Mouse (Mus musculus) layer of hippocampus, adult 8-10 months (tissue): ENCODE measurements around the gene Ryr2. TPM values are rescaled to one million over a fixed set of nuclear protein-coding genes. Genes with fewer than 3 reads are reported as not detected.

ENCODE experiments used
- DNase-seq, 2 experiments: peaks; one replicate each; pipeline ENCODE4 v3.0.0; 2022; ENCODE audit warnings: low spot score in 2 of 2
- total RNA-seq, 4 experiments: library from RNA; stranded (reverse); gene quantifications; 2 replicates each; pipeline ENCODE4 v1.2.4; 2022

Ryr2 gene
- total RNA-seq, 4 experiments from 2014 or later: 185 to 255 (median 214) TPM

GRCm38 (mm10) chr13:12037241-12037640, 69.5 kb downstream of the Ryr2 start:
- DNase-seq: no peak

DNA sequence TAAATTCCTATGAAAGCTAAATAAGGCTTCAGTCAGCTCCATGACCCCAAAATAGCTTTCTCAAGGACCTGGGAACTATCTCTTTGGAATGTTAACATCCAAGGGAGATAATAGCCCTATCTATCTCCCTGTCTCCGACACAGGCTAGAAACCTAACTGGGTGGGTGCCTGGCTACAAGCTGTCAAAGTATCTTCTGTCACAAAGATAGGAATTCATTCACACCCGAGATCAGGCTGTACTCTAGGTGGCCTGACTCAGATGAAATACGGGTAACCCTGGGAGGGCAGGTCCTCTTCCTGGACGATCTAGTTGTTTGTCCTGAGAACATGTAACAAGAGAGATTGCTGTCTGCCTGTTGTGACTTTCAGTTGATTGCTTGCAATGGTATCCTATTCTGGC, 69.9 kb downstream of the Ryr2 start:
- DNase-seq: no peak

GRCm38 (mm10) chr13:12033914-12034313, 72.8 kb downstream of the Ryr2 start:
- DNase-seq: no peak

- no peak for DNase-seq
These were observed 73.5 kb downstream of the Ryr2 start for GRCm38 (mm10) chr13:12033272-12033671.

DNA sequence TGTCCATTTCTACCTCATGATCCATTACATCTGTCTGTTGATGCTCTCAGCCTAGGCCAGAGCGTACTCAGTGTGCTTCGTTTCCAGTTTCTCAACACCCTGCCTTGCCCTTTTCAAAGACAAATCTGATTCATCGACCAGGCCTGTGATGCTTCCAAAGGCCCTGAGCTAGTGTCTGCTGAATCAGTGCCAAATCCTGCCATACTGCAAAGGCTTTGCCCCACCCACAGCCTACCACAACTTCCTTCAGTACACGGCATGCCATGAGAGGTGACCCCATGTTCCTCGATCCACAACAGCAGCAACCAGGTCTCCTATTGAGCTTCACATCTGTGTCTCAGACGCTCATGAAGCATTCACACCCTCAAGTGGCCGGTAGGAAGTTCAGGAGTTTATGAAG, 76.9 kb downstream of the Ryr2 start:
- DNase-seq: no peak

DNA sequence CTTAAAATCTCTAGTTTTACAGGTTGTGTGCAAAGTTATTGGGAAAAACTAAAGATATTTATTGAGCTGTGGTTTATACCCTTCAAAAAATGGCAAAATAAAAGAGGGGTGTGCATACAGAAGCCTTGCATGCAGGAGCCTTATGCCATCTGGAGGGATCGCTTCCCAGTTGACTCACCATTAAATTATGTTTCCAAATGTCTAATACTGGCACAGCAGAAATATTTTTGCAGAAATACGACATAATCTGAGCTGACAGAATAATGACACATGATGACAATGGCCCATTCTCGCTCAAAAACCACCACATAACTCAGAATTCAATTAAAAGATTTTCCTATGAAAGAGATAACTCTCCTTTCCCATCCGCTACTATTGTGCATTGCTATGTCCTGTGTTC, 77.4 kb downstream of the Ryr2 start:
- peak in 1 of 2 experiments; percentile 44 for DNase-seq

DNA sequence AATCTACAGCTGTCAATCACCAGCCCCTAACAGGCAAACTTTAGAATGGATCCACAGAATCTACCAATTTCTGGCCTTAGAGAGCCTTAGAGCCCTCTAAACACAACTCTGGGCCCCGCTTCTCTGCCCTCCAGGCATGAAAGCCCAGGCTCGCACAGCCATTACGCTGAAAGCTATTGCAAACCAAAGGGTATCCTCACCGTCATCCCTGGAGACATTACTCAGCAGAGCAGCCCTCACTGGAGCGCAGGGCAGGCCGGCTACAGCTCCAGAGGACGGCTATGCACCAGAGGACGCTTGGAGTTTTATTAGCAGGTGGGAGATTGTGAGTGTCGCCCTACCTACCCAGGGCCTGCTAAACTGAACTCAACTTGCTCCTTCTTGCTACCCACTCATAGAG, 88.7 kb downstream of the Ryr2 start:
- DNase-seq: no peak

GRCm38 (mm10) chr13:12013986-12014385, 92.8 kb downstream of the Ryr2 start:
- peak; percentile 82 to 84 for DNase-seq

GRCm38 (mm10) chr13:12008995-12009689, 97.6 kb downstream of the Ryr2 start:
- no peak for DNase-seq

GRCm38 (mm10) chr13:12007579-12007978, 99.2 kb downstream of the Ryr2 start:
- DNase-seq: no peak

DNA sequence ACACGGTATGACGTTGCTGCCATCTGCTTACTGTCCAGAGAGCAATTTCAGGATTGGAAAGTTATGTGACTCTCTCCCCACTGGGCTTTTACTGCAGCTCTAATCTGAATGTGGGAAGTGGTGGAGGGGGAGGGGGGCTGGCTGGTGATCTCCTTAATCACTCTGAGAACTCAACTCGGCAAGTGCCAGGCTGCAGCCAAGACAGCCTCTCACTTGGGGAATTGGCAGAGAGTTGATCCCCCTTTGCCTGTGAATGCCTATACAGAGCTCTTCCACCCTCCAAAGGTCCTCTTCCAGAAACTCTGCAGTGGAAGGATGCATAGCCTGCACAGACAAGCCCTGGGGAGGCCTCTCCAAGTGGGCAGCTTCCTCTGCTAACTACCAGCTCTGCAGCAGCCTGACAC, 104.9 kb downstream of the Ryr2 start:
- DNase-seq: no peak

GRCm38 (mm10) chr13:11999851-12000250, 106.9 kb downstream of the Ryr2 start:
- DNase-seq: no peak

DNA sequence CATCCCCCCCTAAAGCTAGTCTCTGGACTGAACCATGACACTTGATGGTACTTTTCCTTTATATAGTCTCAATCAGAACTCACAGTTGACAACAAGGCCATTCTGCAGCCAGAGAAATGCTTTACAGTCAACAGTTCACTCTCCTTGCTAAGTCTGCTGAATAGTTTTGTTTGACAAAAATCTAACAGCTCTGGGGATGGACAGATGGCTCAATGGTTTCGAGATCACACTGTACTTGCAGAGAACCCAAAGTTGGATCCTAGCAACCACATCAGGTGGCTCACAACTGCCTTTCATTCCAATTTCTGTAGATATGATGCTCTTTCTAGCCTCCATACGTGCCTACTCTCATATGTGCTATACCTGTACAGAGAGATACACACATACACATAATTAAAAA, 109.4 kb downstream of the Ryr2 start:
- DNase-seq: no peak

DNA sequence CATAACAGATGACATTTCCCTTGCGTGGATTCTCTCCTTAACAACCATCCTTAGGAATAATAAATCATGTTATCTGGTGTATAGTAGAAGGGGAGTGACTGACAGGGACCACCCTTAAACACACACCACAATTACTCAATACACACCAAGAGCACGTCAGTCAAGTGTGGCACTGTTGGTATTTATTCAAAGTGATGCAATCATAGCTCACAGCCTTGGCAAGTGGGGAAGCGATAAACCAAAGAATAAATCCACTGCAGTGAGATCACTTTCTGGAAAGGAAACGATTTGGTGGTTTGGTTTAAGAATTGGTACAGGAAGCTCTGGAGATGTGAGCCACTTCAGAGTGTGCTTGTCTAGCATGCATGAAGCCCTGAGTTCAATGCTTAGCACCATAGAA, 119.2 kb downstream of the Ryr2 start:
- DNase-seq: no peak

DNA sequence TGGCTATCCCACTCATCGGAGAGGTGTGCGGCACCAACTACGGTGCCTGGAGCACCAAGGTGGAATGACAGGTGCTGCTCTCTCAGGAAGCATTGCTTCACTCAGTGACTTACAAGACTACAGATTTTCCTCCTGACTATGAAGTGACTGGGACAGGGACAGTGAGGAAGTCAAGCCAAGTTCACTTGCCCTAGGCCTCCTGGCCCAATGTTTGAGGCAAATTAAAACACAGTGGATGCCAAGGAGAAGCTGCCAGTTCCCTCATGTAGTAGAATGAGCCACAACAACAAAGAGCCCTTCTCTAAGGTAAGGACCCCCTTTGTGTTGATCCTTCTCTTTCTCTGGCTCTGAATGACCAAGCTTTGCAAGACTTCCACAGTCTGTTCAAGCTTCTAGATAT, 121.7 kb downstream of the Ryr2 start:
- DNase-seq: no peak

DNA sequence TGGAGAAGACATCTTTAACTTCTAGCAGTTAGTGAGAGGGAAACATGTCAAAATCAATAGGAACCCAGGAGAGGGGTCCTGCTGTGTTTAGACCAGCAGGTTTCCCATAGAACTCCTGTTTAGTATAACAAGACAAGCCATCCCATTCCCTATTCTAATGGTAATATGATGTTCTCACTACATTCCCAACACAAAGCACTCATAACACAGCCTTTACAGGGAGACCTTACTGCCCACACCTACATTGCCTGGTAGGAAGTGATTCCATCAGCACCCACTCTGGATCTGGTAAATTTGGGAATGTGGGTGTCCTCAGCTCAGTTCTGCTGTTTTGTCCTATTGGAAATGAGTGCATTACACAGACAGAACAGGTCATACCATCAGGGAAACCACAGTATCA, 127.7 kb downstream of the Ryr2 start:
- DNase-seq: no peak

GRCm38 (mm10) chr13:11978359-11978758, 128.4 kb downstream of the Ryr2 start:
- DNase-seq: no peak

GRCm38 (mm10) chr13:11977606-11978005, 129.1 kb downstream of the Ryr2 start:
- DNase-seq: no peak

DNA sequence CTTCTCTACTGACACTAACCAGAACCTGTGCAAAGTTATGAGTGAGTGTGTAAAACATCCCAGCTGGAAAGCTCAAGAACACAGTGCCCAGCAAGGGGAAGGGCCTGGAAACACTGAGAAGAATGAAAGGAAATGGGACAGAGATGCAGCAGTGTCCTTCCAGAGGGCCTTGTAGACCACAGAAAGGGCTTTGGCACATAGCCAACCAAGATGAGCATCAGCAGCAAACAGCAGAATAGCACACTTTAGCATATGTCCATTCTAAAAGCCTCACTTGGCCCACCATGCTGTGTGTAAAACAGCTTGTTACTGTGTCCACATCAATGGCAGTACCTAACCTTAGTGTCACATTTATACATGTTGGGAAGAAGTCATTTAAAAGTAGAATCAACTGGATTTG, 142.4 kb downstream of the Ryr2 start:
- DNase-seq: no peak

- no peak for DNase-seq
These were observed 147.1 kb downstream of the Ryr2 start for GRCm38 (mm10) chr13:11959488-11960174.

- no peak for DNase-seq
These were observed 147.9 kb downstream of the Ryr2 start for GRCm38 (mm10) chr13:11958854-11959253.

DNA sequence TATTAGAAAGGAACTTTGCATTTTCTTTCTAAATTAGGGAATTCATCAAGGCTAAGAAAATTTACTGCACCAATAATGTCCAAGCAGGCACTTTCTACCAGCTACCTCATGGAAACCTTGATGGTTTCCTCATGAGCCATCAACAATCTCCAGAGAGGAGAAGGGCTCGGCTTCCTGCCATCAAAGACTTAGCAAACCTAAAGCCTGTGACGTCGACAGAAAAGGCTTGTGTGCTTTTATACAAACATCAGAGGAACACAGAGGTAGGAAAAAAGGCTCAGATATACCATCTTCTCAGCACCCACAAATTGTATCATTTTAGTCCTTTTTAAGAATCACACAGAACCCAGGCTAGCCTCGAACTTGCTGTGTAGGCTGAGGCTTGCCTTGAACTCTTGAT, 148.5 kb downstream of the Ryr2 start:
- no peak for DNase-seq

DNA sequence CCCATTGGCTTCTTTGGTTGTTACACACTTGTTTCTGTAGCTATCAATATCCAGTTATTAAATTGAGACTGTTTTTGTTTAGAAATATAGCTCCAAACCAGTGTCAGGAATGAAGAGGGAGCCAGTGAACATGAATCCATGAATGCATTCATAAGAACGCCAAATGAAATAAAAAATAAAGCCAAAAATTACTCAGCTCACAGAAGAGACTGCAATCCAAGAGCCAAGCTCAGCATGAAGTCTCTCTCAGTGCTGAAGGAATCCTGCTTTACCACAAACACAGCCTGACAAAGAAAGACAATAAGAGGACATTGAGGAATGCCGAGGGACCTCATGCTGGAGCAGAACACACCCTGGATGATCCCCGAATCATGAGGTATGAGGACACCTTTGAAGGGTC, 154.8 kb downstream of the Ryr2 start:
- DNase-seq: no peak
